Mouse (Mus musculus) embryo, embryonic 11.5 days (tissue): ENCODE results near the gene Tmem211.

Source experiments
- DNase-seq: peaks from one replicate; pipeline ENCODE4 v3.0.0-alpha.2; 2012; ENCODE audit warnings: low read depth, low spot score

The Tmem211 gene

DNA sequence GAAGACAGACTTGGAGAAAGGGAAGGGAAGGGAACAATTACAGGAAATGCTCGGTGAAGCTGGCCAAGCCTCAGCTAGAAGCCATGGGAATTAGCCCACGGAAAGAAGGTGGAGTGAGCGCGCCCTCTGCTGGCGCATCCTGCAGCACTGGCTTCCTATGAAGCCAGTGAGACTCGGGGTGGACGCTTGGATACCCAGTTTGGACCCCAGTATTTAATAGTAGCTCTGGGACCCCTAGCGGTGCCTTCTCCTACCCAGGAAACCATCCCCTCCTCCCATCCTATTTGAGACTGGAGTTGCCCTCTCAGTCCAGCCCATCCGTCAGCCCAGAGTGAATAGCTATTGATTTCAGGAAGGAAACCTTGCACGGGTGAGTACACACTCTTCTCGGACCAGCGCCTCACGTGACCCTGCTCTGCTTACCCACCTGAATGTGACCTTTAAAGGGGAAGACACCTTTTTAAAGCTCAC is at the start of gene Tmem211:
Gene Tmem211 (plus strand): TSS at position 278 of the 471 bp plus-strand sequence.
- DNase-seq = peak; percentile 88

DNA sequence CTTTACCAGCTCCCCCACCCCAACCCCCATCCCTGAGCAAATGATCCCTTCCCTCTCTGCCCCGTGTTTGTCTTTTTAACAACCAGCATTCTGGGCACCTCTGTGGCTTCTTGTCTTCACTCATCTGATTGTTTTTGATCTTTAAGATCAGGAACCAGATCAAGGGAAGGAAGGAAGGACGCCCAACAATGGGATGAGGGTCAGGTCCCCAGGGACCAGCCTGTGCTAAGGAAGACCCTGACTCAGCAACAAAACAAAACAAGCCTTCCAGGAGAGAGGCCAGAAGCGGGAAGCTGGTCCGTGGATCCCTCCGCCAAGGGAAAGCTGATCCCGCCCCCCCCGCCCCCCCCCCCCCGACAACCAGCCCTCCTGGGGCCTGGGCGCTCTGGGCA is 47.3 kb upstream of the Tmem211 start:
- no peak for DNase-seq

DNA sequence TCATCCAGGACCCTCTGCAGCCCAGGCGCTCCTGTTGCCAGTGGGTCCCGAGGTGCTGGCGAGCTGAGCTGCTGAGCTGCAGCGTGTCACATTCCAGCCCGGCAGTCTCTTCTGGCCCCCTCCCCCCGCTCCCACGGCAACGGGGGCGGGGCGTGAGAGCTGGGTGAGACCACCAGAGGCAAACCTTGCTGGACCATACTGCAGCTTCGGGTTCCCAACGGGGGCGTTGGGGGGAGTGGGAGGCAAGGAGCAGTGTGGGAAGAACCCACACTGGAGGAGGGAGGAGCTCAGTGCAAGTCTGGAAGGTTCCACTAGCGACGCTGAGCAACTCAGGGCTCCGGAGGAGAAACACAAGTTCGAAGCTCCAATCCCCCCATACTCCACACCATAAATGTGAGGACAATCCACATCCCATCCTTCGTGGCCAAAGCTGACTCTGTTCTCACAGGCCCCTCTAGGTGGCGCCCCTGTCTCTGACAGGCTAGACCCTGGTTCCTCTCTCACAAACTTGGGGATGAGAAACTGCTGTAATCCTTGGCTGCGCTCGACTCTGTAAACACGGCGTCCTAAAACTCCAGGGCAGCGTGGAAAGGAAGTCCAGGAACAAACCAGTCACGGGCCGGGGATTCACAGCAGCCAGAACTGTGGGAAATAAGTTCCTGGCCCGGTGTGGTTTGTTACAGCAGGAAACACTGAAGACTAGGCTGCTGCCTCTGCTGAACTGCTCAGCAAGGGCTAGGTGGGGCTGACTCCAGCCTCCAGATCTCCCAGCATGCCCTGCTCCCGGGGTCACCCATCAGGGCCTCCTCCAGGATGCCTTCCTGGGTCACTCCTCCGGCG is 46.6 kb upstream of the Tmem211 start:
- peak; percentile 89 for DNase-seq

DNA sequence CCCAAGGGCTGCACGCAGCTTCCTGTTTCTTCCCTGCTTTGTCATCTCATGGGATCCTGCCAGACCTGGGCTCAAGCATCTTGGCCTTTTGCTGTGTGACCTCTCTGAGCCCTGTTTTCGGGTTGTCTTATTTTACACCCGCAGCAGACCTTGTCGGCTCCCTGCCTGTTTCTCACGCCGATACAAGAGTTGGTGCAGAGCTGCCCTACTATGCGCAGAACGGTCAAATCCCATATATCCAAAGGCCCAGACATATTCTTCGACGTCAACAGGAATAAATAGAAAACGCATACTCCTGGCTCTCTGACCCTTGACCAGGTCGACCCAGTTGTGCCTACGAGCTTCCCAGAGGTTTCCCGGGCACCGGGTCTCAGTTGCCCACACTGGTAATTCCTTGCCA is 46.0 kb upstream of the Tmem211 start:
- no peak for DNase-seq

- DNase-seq = no peak
These were observed 45.3 kb upstream of the Tmem211 start for GRCm38 (mm10) chr5:113181441-113181840.

DNA sequence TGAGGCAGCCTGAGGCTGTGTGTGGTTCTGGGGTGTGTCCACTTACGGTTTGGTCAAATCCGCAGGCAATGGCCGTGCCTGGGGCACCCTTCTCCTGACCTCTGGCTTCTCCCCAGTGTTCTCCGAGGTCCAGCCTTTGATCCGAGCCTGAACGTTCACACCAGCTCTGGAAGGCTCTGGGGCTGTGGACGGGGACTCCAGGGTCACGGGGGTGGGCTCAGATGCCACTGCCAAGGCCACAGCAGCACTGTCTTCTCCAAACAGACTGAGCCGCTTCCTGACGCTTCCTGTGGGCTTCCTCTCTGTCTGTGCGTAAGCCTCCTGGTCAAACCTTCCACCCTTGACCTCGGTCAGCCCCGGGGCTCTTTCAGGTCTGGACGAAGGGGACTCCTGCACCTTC is 36.2 kb upstream of the Tmem211 start:
- no peak for DNase-seq

DNA sequence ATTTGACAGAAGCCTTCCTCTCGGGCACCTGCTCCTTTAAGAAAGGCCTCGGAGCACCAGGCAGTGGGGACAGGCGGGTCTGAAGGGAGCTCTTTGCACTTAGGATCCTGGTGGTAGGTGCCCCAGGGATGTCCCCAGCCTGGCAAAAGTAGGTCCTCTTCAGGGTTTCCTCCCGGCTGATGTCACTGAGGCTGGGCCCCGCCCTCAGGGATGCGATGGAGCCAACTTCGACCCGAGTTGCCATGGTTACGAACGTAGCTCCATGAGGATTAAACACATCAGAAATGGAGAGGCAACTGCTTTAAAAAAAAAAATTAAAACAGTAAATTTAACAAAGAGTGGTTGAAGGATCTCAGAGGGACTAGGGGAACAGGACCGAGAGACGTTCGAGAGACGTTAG is 34.8 kb upstream of the Tmem211 start:
- no peak for DNase-seq

DNA sequence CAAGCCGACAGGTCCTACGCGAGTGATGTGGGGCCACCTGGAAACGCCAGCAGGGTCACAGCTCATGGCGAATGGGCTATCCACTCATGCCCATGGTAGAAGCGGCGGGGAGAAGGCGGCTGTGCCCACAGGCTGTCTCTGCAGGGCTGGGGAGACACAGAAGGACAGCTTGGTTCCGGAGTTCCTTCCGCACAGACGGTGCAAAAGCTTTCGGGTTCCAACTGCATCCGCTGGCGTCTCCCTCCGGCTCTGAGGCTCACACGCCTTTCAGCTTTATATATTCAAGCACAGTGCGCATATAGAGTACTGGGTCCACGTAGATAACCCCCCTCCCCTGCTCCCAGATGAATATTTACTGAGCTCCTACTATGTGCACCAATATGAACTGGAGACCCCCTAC is 32.9 kb upstream of the Tmem211 start:
- DNase-seq = no peak

GRCm38 (mm10) chr5:113195451-113195850 is 31.3 kb upstream of the Tmem211 start:
- no peak for DNase-seq

DNA sequence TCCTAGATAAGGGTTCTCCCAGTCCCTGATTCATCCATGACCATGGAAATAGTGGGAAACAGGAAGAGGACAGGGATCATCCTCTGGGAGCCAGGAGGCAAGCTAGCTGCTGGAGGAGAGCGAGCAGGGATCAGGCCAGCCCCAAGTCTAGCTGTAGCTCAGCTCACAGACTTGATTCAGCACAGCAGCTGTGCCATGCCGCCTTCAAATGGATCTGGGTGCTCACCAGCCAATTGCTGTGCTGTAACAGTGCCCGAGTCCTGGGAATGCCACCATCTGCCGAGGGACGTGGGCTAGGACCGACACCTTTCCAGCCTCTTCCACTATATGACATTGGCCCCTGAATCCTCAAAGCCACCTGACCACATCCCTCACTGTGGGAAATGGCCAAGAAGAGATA is 30.8 kb upstream of the Tmem211 start:
- DNase-seq = no peak

DNA sequence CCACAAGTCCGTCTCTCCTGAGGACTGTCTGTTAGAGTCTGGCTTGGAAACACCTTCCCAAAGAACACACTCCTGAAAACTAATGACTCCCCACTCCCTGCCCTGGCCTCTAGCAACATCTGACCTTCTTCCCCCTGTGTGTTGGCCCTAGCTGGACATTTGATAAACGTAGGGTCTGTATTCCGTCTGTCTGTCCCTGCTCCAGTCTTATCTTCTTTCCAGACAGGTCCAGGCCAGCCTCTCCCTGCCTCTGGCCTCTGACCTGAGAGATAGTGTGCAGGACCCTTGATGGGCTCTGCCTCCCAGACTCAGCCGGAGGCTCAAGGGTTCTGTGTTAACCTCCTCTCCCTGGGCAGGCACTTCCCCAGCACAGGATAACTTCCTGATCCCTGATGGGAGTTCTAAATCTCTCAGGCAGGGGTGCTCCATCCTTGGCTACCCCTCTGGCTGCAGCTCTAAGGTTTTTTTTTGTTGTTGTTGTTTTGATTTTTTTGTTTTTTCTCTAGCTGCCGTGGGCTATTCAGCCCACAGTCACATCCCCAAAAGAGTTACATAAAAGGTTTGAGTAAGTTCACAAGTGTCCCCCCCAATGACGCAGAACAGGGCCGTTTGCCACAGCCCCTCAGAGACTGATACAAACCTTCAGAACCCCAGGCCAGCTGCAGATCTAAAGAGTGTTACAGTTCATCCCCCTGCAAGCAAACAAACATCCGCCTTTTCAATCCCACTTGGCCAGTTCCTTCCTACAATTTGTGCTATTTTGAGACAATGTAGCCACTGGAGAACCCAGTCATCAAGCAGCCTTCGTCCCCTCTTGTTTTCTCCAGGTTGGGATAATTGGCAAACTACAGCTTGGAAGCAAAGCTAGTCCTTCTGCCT is 29.6 kb upstream of the Tmem211 start:
- DNase-seq = no peak

GRCm38 (mm10) chr5:113199126-113199771 is 27.5 kb upstream of the Tmem211 start:
- no peak for DNase-seq

DNA sequence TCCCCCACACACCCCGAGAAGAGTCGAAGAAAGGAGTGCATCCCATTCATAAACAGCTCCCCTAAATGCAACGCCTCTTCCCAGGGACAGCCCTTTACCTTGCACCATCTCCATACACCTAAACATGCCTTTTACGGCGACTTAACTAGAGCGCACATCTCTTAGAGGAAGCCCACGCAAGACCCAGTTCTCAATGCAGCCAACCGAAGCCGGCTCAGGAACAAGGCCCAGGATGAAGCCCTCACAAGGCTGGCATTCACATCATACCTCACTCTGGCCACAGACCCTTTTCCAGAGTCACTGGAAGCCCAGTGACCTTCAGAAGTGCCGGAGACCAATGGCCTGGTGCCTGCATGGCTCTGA is 27.0 kb upstream of the Tmem211 start:
- no peak for DNase-seq

DNA sequence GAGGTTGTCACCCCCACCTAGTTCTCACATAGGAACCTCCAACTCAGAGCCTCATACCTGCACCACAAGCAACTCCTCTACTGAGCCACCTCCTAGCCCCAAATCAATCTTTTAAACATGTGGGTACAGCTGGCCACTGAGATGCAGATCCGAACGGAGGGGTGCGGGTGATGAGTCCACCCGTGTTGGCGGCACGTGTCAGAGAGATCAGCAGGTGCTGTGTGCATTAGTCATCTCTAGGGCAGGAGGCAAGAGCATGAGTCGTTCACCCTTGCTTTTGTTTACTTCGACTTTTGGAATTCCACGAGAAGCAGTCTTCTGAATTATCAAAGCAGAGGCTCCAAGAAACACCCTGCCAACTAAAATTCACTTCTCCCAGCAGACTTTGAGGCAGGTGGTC is 22.5 kb upstream of the Tmem211 start:
- no peak for DNase-seq

DNA sequence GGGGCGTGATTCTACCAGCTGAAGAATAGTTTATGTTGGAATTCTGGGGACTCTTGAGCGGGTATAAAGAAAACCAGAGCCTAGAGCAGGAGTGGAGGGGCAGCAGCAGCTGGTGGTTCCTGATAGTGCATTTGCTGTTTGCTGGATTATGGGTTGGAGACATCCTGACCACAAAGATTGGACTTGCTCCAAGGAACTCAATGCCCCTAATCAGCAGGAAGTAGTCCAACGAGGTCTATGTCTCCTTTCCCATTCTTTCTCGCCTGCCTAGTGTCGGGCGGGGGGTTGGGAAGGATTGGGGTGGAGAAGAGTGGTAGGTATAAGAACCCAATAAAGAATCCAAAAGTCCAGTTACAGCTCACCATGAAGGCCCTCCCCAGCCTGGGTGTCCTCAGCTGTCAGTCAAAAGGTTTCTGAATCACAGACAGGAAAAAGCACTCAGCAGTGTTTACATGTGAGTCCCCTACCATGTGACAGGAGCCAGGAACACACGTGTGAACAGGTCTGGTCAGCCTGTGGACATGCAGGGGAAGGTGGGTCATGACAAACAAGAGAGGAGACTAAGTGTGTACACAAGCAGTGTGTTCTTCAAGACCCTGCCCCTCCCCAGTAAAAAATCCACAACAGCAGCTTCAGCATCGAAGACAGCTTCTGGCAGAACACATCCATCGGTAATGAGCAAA is 19.9 kb upstream of the Tmem211 start:
- no peak for DNase-seq

GRCm38 (mm10) chr5:113208048-113208447 is 18.7 kb upstream of the Tmem211 start:
- no peak for DNase-seq

DNA sequence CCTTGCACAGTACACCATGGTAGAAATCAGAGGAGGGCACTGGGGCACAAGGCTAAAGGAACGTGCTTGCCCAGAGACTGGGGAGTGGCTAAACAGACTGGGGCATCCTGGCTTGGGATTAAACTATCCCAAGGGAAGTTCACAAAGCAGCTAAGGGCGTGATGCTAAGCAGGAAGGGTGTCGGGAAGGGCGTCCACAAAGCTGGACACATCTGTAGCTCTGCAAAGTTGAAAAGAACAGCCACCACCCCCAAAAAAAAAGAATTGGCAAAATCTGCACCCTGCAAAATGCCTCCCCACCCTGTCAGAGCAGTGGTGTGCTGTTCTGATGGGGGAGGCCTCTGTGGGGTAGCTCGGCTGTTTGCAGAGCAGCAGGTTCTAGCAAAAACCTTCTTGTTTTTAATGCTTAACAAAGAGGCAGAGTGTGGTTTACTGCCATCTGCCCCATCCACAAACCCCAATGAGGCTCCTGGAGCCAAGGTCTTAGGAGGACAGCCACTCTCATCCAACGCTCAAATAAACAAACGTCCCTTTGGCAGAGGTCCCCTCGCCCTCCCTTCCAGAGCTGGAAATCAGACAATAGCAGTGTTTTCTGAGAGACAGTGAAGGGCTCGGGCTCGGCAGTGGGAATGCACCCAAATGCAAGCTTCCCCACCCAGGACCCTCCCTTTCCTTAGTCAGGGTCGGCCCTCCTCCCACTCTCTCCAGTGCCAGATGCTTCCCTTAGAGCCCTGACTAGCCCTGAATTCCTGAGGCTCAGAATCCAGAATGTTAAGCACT is 17.9 kb upstream of the Tmem211 start:
- DNase-seq = no peak

DNA sequence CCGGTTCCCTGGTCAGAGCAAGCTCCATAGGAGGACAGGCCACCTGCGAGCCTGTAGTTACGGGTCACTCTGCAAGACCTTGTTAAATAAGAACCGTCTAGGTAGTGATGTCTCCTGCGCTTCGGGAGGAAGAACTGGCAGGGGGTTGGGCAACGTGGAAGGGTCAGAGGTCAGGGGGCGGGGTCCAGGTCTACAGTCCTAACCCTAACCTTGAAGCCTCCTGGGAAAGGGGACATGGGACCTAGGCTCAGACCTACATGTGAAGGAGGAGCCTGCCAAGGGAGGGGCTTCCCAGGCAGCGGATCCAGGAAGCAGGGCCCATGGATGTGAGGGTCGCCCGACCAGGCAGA is 17.3 kb upstream of the Tmem211 start:
- DNase-seq = no peak

DNA sequence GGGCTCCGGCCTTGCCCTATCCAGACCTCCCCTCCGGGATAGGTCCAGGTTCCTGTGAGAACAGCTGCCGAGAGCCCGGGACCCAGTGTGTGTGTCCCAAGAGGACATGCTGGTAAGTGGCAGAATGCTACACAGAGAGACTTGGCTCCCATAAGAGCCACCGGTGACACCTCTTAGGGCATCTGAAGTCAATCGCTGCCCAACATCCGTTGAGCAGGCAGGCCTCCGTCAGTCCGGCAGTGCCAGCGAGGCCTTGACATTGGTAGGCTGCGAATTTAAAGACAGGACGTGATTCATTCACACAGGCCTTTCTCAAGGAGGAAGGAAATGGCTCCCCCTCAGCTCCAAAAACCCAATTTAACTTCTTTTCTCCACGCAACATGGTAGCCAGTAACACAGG is 16.8 kb upstream of the Tmem211 start:
- DNase-seq = no peak

DNA sequence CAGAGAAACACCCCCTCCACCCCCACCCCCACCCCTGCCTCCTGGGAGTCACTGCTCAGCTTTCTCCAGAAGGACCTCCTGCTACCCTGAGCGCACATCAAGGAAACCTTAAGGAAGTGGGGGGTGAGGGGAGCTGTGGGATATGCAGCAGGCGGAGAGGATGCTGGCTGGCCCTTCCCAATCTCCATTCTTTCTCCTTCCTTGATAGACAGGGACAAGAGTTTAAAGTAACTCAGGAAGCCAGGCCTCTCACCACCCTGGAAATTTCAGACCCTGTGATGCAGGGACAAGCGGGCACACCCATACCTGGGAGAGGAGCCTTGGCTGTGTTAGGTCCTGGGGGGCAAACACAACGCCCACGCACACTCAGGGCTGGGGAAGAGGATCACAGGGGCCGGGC is 16.4 kb upstream of the Tmem211 start:
- DNase-seq = no peak
